Mouse (Mus musculus) activated CD4-positive, CD25-positive, alpha-beta regulatory T cell, adult 4 months (primary cell): ENCODE data around the gene Ccdc73. TPM values are rescaled to one million over a fixed set of nuclear protein-coding genes. Genes with fewer than 3 reads are reported as not detected.

ENCODE experiments used
- ATAC-seq: one replicate; pipeline ENCODE4 v1.8.0; 2017
- polyA plus RNA-seq, 2 experiments: library from polyadenylated mRNA; unstranded; fragments of 100-300 nt; shearing (Covaris generic); gene quantifications; one replicate each; pipeline ENCODE4 v1.2.1; 2017

The Ccdc73 gene
- polyA plus RNA-seq, 2 experiments from 2014 or later, result 3.3 to 5.2 TPM

- no peak for ATAC-seq
Observed at GRCm38 (mm10) chr2:105028806-105029205, 161.2 kb downstream of the Ccdc73 start.

GRCm38 (mm10) chr2:105030505-105030904 lies 162.9 kb downstream of the Ccdc73 start:
- no peak for ATAC-seq

GRCm38 (mm10) chr2:105034084-105034483 lies 166.5 kb downstream of the Ccdc73 start:
- ATAC-seq, result no peak

- no peak for ATAC-seq
Observed at GRCm38 (mm10) chr2:105035985-105036384, 168.4 kb downstream of the Ccdc73 start.

GRCm38 (mm10) chr2:105036401-105037070 lies 168.9 kb downstream of the Ccdc73 start:
- ATAC-seq, result no peak

- no peak for ATAC-seq
Observed at GRCm38 (mm10) chr2:105037956-105038569, 170.5 kb downstream of the Ccdc73 start.

- ATAC-seq, result no peak
Observed at GRCm38 (mm10) chr2:105038879-105039278, 171.3 kb downstream of the Ccdc73 start.

GRCm38 (mm10) chr2:105040859-105041258 lies 173.3 kb downstream of the Ccdc73 start:
- no peak for ATAC-seq

- no peak for ATAC-seq
Observed at GRCm38 (mm10) chr2:105043152-105043551, 175.5 kb downstream of the Ccdc73 start.

GRCm38 (mm10) chr2:105048301-105048700 lies 180.7 kb downstream of the Ccdc73 start:
- no peak for ATAC-seq

- ATAC-seq, result no peak
Observed at GRCm38 (mm10) chr2:105055529-105055928, 187.9 kb downstream of the Ccdc73 start.

- ATAC-seq, result no peak
Observed at GRCm38 (mm10) chr2:105058577-105059116, 191.0 kb downstream of the Ccdc73 start.

GRCm38 (mm10) chr2:105062741-105063372 lies 195.3 kb downstream of the Ccdc73 start:
- ATAC-seq, result no peak

Other genes with a start within 250 kb of the Ccdc73 start
- 1 to 10 TPM in 1 of 2 experiments, not detected in 1; 1.3 TPM for gene Tcp11l1, start 155.6 kb upstream of the Ccdc73 start, polyA plus RNA-seq
- not detected for gene Pin1rt1, start 151.4 kb upstream of the Ccdc73 start, polyA plus RNA-seq
- not detected for gene Depdc7, start 124.9 kb upstream of the Ccdc73 start, polyA plus RNA-seq
- gene Qser1, start 51.0 kb upstream of the Ccdc73 start, polyA plus RNA-seq, result 1 to 10 TPM in 1 of 2 experiments, under 1 TPM in 1; 0.93 to 1.2 TPM
- 1 to 10 TPM; 1.2 to 1.4 TPM for gene Prrg4, start 17.9 kb upstream of the Ccdc73 start, polyA plus RNA-seq
- 100 to 1,000 TPM; 394 to 437 TPM for gene Eif3m, start 149.3 kb downstream of the Ccdc73 start, polyA plus RNA-seq
- gene Gm11060, start 224.2 kb downstream of the Ccdc73 start, polyA plus RNA-seq, result not detected